Mouse (Mus musculus): Measurements from ENCODE around the gene Arfrp1. TPM values are rescaled to one million over a fixed set of nuclear protein-coding genes. Genes with fewer than 3 reads are reported as not detected.

Gene Arfrp1
- polyA plus RNA-seq, 1 experiment: 29.3 TPM

GRCm38 (mm10) chr2:181312435-181312834, 52.8 kb downstream of the Arfrp1 start:
- no peak for DNase-seq (ENCODE audit: low read depth, low spot score)
- WGBS: 80% methylated on average over 3 of the region's 3 CpGs

Other genes starting within 250 kb of the Arfrp1 start
- 0.37 and 0.43 TPM in 2 replicates for gene Kcnq2, start 230.1 kb downstream of the Arfrp1 start, polyA plus RNA-seq (2012; rRNA removed)
- 3.4 and 3.9 TPM in 2 replicates for gene Eef1a2, start 208.4 kb downstream of the Arfrp1 start, polyA plus RNA-seq (2012; rRNA removed)
- 168 and 172 TPM in 2 replicates for gene Ppdpf, start 178.2 kb downstream of the Arfrp1 start, polyA plus RNA-seq (2012; rRNA removed)
- gene Ptk6, start 162.6 kb downstream of the Arfrp1 start, polyA plus RNA-seq (2012; rRNA removed): 23.9 and 28.2 TPM in 2 replicates
- gene Srms, start 152.2 kb downstream of the Arfrp1 start, polyA plus RNA-seq (2012; rRNA removed): 0.87 and 1.3 TPM in 2 replicates
- gene Fndc11, start 145.4 kb downstream of the Arfrp1 start, polyA plus RNA-seq (2012; rRNA removed): 0.32 and 0.77 TPM in 2 replicates
- 24.7 and 67.9 TPM in 2 replicates for gene Helz2, start 123.4 kb downstream of the Arfrp1 start, polyA plus RNA-seq (2012; rRNA removed)
- gene Gmeb2, start 77.4 kb downstream of the Arfrp1 start, polyA plus RNA-seq (2012; rRNA removed): 17.5 and 24.8 TPM in 2 replicates
- 2.8 and 4.3 TPM in 2 replicates for gene Stmn3, start 50.9 kb downstream of the Arfrp1 start, polyA plus RNA-seq (2012; rRNA removed)
- 39.6 and 46.1 TPM in 2 replicates for gene Rtel1, start 45.7 kb downstream of the Arfrp1 start, polyA plus RNA-seq (2012; rRNA removed)
- gene Zgpat, start 476 bp downstream of the Arfrp1 start, polyA plus RNA-seq (2012; rRNA removed): 16.7 and 26.7 TPM in 2 replicates
- gene Lime1, start 14.7 kb upstream of the Arfrp1 start, polyA plus RNA-seq (2012; rRNA removed): 37.6 and 48.7 TPM in 2 replicates
- 1.6 and 1.7 TPM in 2 replicates for gene Zbtb46, start 94.0 kb upstream of the Arfrp1 start, polyA plus RNA-seq (2012; rRNA removed)
- gene Abhd16b, start 127.8 kb upstream of the Arfrp1 start, polyA plus RNA-seq (2012; rRNA removed): 0.05 and 0.11 TPM in 2 replicates
- gene Tpd52l2, start 131.7 kb upstream of the Arfrp1 start, polyA plus RNA-seq (2012; rRNA removed): 26.8 and 28.8 TPM in 2 replicates
- gene Dnajc5, start 155.1 kb upstream of the Arfrp1 start, polyA plus RNA-seq (2012; rRNA removed): 38.0 and 53.9 TPM in 2 replicates
- 132 and 189 TPM in 2 replicates for gene Uckl1, start 219.5 kb upstream of the Arfrp1 start, polyA plus RNA-seq (2012; rRNA removed)
- 12.2 and 16.0 TPM in 2 replicates for gene Prpf6, start 226.5 kb upstream of the Arfrp1 start, polyA plus RNA-seq (2012; rRNA removed)
- 8.9 and 18.8 TPM in 2 replicates for gene Zfp512b, start 227.4 kb upstream of the Arfrp1 start, polyA plus RNA-seq (2012; rRNA removed)
- gene Samd10, start 233.8 kb upstream of the Arfrp1 start, polyA plus RNA-seq (2012; rRNA removed): 23.4 and 28.4 TPM in 2 replicates